Mouse (Mus musculus): Measurements from ENCODE around the gene Naaladl1. TPM values are rescaled to one million over a fixed set of nuclear protein-coding genes. Genes with fewer than 3 reads are reported as not detected.
A peak's percentile ranks its signal among the peaks of the same experiment; 100 is the strongest.

Gene Naaladl1
- 0.20 and 0.30 TPM in 2 replicates for polyA plus RNA-seq (2012; rRNA removed)

GRCm38 (mm10) chr19:6105586-6105985, at the start of gene Naaladl1:
Naaladl1 (plus strand) TSS chr19:6105782.
- H3K4me3 ChIP-seq (replicated peaks; ENCODE audit: extremely low read depth, low read depth, low read length), result no peak within 1 kb of the TSS
- no peak for TF ChIP-seq POLR2A (IDR thresholded peaks at IDR 0.05; ENCODE audit: borderline replicate concordance, extremely low read depth, low read depth, low read length)
- 87% methylated on average over 7 of the region's 7 CpGs for WGBS
- DNase-seq, result no peak
- no peaks in the 10 kb centered on the region for H3K4me1 ChIP-seq (ENCODE audit: control insufficient read depth, insufficient read depth, low read length)

DNA sequence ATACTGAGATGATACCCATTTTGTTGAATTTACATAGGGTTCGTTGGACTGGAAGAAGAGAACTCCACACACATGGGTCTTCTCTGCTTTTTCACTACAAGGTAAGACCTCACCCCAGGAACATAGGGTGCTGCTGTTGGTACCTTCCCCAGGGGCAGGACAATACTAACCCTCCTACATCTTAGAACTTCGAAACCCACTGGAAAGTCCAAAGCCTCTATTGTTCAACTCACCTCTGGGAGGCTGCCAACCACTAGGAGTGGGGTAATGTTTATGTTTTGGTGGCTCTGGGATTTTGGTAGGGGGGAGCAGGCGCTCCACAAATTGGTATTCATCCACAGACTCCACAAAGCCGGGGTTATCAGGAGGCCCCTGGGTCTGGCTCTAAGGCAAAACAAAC, 48.9 kb upstream of the Naaladl1 start:
- WGBS, result 39% methylated on average over 4 of the region's 4 CpGs
- TF ChIP-seq CTCF (IDR thresholded peaks at IDR 0.05; ENCODE audit: insufficient read depth, low read length), result no peak
- TF ChIP-seq POLR2A (IDR thresholded peaks at IDR 0.05; ENCODE audit: borderline replicate concordance, extremely low read depth, low read depth, low read length), result no peak
- DNase-seq, result no peak
- Histone ChIP-seq H3K4me1 (ENCODE audit: control insufficient read depth, insufficient read depth, low read length) (peaks cover 11% of the 10 kb centered on the region), H3K4me3 (replicated peaks; ENCODE audit: extremely low read depth, low read depth, low read length) (no peak overlapping the region)

GRCm38 (mm10) chr19:6057313-6058096, 48.1 kb upstream of the Naaladl1 start, which contains the start of the genes Mrpl49 and Fau:
Mrpl49 (minus strand) TSS chr19:6057785.
Fau (plus strand) TSS chr19:6057844.
- Histone ChIP-seq H3K4me3 (replicated peaks; ENCODE audit: extremely low read depth, low read depth, low read length) (peak within 1 kb of the TSS; percentile 99), H3K4me1 (ENCODE audit: control insufficient read depth, insufficient read depth, low read length) (peaks cover 19% of the 10 kb centered on the region)
- TF ChIP-seq POLR2A (IDR thresholded peaks at IDR 0.05; ENCODE audit: borderline replicate concordance, extremely low read depth, low read depth, low read length), result peak; percentile 90
- TF ChIP-seq CTCF (IDR thresholded peaks at IDR 0.05; ENCODE audit: insufficient read depth, low read length), result no peak
- under 1% methylated on average over 54 of the region's 63 CpGs for WGBS
- DNase-seq, result peak; percentile 97

GRCm38 (mm10) chr19:6058513-6058912, 47.1 kb upstream of the Naaladl1 start:
- 28% methylated on average over 5 of the region's 5 CpGs for WGBS
- TF ChIP-seq POLR2A (IDR thresholded peaks at IDR 0.05; ENCODE audit: borderline replicate concordance, extremely low read depth, low read depth, low read length), result no peak
- no peak for TF ChIP-seq CTCF (IDR thresholded peaks at IDR 0.05; ENCODE audit: insufficient read depth, low read length)
- no peak for DNase-seq
- H3K4me3 ChIP-seq (replicated peaks; ENCODE audit: extremely low read depth, low read depth, low read length), result peak overlapping the region; percentile 96
- H3K4me1 ChIP-seq (ENCODE audit: control insufficient read depth, insufficient read depth, low read length), result peaks cover 19% of the 10 kb centered on the region

GRCm38 (mm10) chr19:6058966-6059365, 46.6 kb upstream of the Naaladl1 start:
- H3K4me1 ChIP-seq (ENCODE audit: control insufficient read depth, insufficient read depth, low read length), result peaks cover 19% of the 10 kb centered on the region
- no peak for DNase-seq
- WGBS, result 76% methylated on average over 5 of the region's 5 CpGs
- H3K4me3 ChIP-seq (replicated peaks; ENCODE audit: extremely low read depth, low read depth, low read length), result no peak overlapping the region
- no peak for TF ChIP-seq CTCF (IDR thresholded peaks at IDR 0.05; ENCODE audit: insufficient read depth, low read length)
- TF ChIP-seq POLR2A (IDR thresholded peaks at IDR 0.05; ENCODE audit: borderline replicate concordance, extremely low read depth, low read depth, low read length), result no peak

DNA sequence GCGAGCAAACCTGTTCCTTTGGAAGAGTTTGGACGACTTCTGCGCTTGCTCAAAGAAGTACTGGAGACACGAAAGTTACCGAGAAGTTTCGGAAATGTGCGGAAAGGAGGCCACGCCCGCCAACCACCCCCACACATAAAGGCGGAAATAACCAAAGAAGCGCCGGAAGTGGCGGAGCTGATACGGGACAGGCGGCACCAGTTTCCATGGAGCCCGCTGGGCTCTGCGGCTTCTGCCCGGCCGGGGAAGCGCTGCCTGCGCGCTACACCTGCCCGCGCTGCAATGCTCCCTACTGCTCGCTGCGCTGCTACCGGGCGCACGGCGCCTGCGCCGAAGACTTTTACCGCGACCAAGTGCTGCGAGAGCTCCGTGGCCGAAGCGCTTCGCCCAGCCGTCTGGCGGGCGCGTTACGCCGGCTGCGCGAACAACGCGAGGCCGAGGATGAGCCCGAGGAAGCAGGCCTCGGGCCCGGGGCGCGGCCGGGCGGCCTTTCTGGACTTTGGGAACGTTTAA, 44.5 kb upstream of the Naaladl1 start, which contains the start of gene Znhit2:
Gene Znhit2 (plus strand): TSS at position 172 of the 513 bp plus-strand sequence.
- under 1% methylated on average over 58 of the region's 58 CpGs for WGBS
- peaks cover 19% of the 10 kb centered on the region for H3K4me1 ChIP-seq (ENCODE audit: control insufficient read depth, insufficient read depth, low read length)
- TF ChIP-seq CTCF (IDR thresholded peaks at IDR 0.05; ENCODE audit: insufficient read depth, low read length), result no peak
- peak; percentile 64; the same call in 1 of the 2 replicates for TF ChIP-seq POLR2A (IDR thresholded peaks at IDR 0.05; ENCODE audit: borderline replicate concordance, extremely low read depth, low read depth, low read length)
- DNase-seq, result peak; percentile 92
- peak within 1 kb of the TSS; percentile 94 for H3K4me3 ChIP-seq (replicated peaks; ENCODE audit: extremely low read depth, low read depth, low read length)

- peak; percentile 36 for DNase-seq
- 1% methylated on average over 44 of the region's 44 CpGs for WGBS
- Histone ChIP-seq H3K4me1 (ENCODE audit: control insufficient read depth, insufficient read depth, low read length) (peaks cover 19% of the 10 kb centered on the region), H3K4me3 (replicated peaks; ENCODE audit: extremely low read depth, low read depth, low read length) (peak overlapping the region; percentile 94)
- TF ChIP-seq POLR2A (IDR thresholded peaks at IDR 0.05; ENCODE audit: borderline replicate concordance, extremely low read depth, low read depth, low read length), result peak; percentile 19; the same call in 1 of the 2 replicates
- TF ChIP-seq CTCF (IDR thresholded peaks at IDR 0.05; ENCODE audit: insufficient read depth, low read length), result no peak
These were observed 43.8 kb upstream of the Naaladl1 start for GRCm38 (mm10) chr19:6061641-6062302.

GRCm38 (mm10) chr19:6062418-6062817, 43.2 kb upstream of the Naaladl1 start:
- peaks cover 19% of the 10 kb centered on the region for H3K4me1 ChIP-seq (ENCODE audit: control insufficient read depth, insufficient read depth, low read length)
- H3K4me3 ChIP-seq (replicated peaks; ENCODE audit: extremely low read depth, low read depth, low read length), result peak overlapping the region; percentile 33
- no peak for DNase-seq
- 44% methylated on average over 5 of the region's 5 CpGs for WGBS
- TF ChIP-seq POLR2A (IDR thresholded peaks at IDR 0.05; ENCODE audit: borderline replicate concordance, extremely low read depth, low read depth, low read length) (no peak), CTCF (IDR thresholded peaks at IDR 0.05; ENCODE audit: insufficient read depth, low read length) (no peak)

DNA sequence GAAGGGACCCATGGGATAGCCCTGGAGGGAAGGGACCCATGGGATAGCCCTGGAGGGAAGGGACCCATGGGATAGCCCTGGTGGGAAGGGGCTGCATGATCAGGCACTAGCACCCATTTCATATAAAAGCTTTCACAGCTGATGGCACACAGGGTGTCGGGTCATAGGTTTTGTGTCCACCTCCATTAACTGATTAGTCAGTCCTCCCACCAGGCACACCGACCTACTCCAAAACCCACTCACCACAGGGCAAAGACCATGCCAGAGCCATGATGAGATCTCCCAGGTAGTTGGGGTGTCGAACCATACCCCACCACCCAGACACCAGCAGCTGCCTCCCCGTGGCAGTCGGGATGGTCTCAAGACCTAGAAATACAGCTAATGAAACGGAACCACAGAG, 42.5 kb upstream of the Naaladl1 start:
- H3K4me3 ChIP-seq (replicated peaks; ENCODE audit: extremely low read depth, low read depth, low read length), result no peak overlapping the region
- TF ChIP-seq POLR2A (IDR thresholded peaks at IDR 0.05; ENCODE audit: borderline replicate concordance, extremely low read depth, low read depth, low read length) (no peak), CTCF (IDR thresholded peaks at IDR 0.05; ENCODE audit: insufficient read depth, low read length) (no peak)
- H3K4me1 ChIP-seq (ENCODE audit: control insufficient read depth, insufficient read depth, low read length), result peaks cover 21% of the 10 kb centered on the region
- no peak for DNase-seq
- WGBS, result 93% methylated on average over 6 of the region's 6 CpGs
